ENCODE assay signal across 9 mouse cellular contexts in the genomic region with DNA sequence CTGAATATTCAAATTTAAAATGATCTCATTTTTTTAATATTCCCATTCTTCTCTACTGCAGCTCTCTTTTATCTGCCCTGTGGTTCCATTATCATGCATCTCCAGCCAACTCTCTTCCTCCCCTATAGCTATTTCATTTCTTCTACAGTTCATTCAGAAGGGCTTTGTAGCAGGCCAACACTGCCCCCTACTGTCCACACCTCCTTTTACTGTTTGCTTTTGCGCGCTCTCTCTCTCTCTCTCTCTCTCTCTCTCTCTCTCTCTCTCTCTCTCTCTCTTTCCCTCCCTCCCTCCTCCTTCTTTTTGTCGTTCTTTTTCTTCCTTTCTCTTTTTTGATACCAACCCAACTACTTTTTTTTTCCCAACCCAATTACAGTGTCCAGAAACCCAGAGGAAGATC.
DNase-seq lines count a peak whose midpoint lies in the region; TF ChIP-seq lines count a peak whose summit lies in the region.
"Had no signal": no experiment of that assay in that cellular context is flagged by ENCODE, and none has a peak within 500 bp of the region (broad histone marks: within the 10 kb centered on the region; RNA-seq: fewer than 3 reads in every experiment).

No protein-coding gene starts in this region.

- H3K9me3 ChIP-seq in E14TG2a.4 (ENCODE audit: low read length) = peaks cover 5% of the 10 kb centered on the region; the same call in 1 of the 2 replicates
- H3K9me3 ChIP-seq: limb, embryonic 13.5 days had no signal

- peak; percentile 35 for TF ChIP-seq CTCF in E14TG2a.4 (conservative IDR thresholded peaks at IDR 0.05; ENCODE audit: low read length)

- H3K4me1 ChIP-seq in E14TG2a.4 (replicated peaks; ENCODE audit: low read depth, low read length) = no peaks in the 10 kb centered on the region
- H3K4me1 ChIP-seq: limb, embryonic 13.5 days had no signal

- peak; percentile 81 for DNase-seq in 416B (ENCODE audit: low read depth)
- DNase-seq in c-Kit-negative CD71-positive TER-119-positive erythroid progenitor cells, embryonic 14.5 days (ENCODE audit: low read depth, low spot score) = peak; percentile 8
- peak; percentile 82 for DNase-seq in forelimb bud, embryonic 11.5 days (ENCODE audit: low read depth, low spot score)
- DNase-seq in kidney, postnatal 25 days = peak; percentile 70 to 88
- peak; percentile 71 to 77 for DNase-seq in lung, adult 18-20 months
- peak; percentile 67 to 82 for DNase-seq in right cerebral cortex, postnatal 10 days (ENCODE audit: low spot score in 2 of 2)
- peak; percentile 56 to 75 for DNase-seq in urinary bladder, postnatal 36 days (ENCODE audit: low spot score in 2 of 2)

- H3K27me3 ChIP-seq in E14TG2a.4 (ENCODE audit: insufficient read depth, low read length) = no peaks in the 10 kb centered on the region
- H3K27me3 ChIP-seq: limb, embryonic 13.5 days had no signal

- no peaks in the 10 kb centered on the region for H3K36me3 ChIP-seq in E14TG2a.4 (ENCODE audit: insufficient read depth, low read length)
- H3K36me3 ChIP-seq: limb, embryonic 13.5 days had no signal

- H3K4me3 ChIP-seq in E14TG2a.4 (replicated peaks; ENCODE audit: low read length) = no peak overlapping the region
- H3K4me3 ChIP-seq: limb, embryonic 13.5 days had no signal

Comparison
In these comparisons a context has a peak if more than half of its experiments do, and no peak if none do; other contexts are left out.
1. DNase-seq: peak in every context shown above with its lines; median percentile 82 in forelimb bud, embryonic 11.5 days; 81 in 416B; 79 in kidney, postnatal 25 days; 74 in right cerebral cortex, postnatal 10 days; 74 in lung, adult 18-20 months; 66 in urinary bladder, postnatal 36 days; 8 in c-Kit-negative CD71-positive TER-119-positive erythroid progenitor cells, embryonic 14.5 days.